Mouse (Mus musculus): ENCODE data around the gene Camkk2.

Gene Camkk2

GRCm38 (mm10) chr5:122736761-122737160, 42.4 kb downstream of the Camkk2 start:
- no peak for DNase-seq (ENCODE audit: low spot score in 2 of 2)

GRCm38 (mm10) chr5:122735853-122736252, 43.4 kb downstream of the Camkk2 start:
- DNase-seq (ENCODE audit: low spot score in 2 of 2) = no peak

GRCm38 (mm10) chr5:122733881-122734280, 45.3 kb downstream of the Camkk2 start:
- no peak for DNase-seq (ENCODE audit: low spot score in 2 of 2)

GRCm38 (mm10) chr5:122731991-122732673, 47.1 kb downstream of the Camkk2 start:
- no peak for DNase-seq (ENCODE audit: low spot score in 2 of 2)

GRCm38 (mm10) chr5:122731321-122731720, 47.9 kb downstream of the Camkk2 start:
- DNase-seq (ENCODE audit: low spot score in 2 of 2) = peak; percentile 34 to 52

- DNase-seq (ENCODE audit: low spot score in 2 of 2) = no peak
These were observed 48.4 kb downstream of the Camkk2 start for GRCm38 (mm10) chr5:122730776-122731175.

- DNase-seq (ENCODE audit: low spot score in 2 of 2) = no peak
These were observed 52.1 kb downstream of the Camkk2 start for GRCm38 (mm10) chr5:122727096-122727495.

GRCm38 (mm10) chr5:122726595-122726994, 52.6 kb downstream of the Camkk2 start:
- no peak for DNase-seq (ENCODE audit: low spot score in 2 of 2)

- peak; percentile 12 to 31 for DNase-seq (ENCODE audit: low spot score in 2 of 2)
These were observed 53.1 kb downstream of the Camkk2 start for GRCm38 (mm10) chr5:122726068-122726467.

- DNase-seq (ENCODE audit: low spot score in 2 of 2) = no peak
These were observed 53.8 kb downstream of the Camkk2 start for GRCm38 (mm10) chr5:122725453-122725852.

- DNase-seq (ENCODE audit: low spot score in 2 of 2) = no peak
These were observed 60.0 kb downstream of the Camkk2 start for GRCm38 (mm10) chr5:122719168-122719567.

GRCm38 (mm10) chr5:122718400-122718799, 60.8 kb downstream of the Camkk2 start:
- no peak for DNase-seq (ENCODE audit: low spot score in 2 of 2)

GRCm38 (mm10) chr5:122716793-122717192, 62.4 kb downstream of the Camkk2 start:
- DNase-seq (ENCODE audit: low spot score in 2 of 2) = no peak

GRCm38 (mm10) chr5:122715723-122716122, 63.5 kb downstream of the Camkk2 start:
- no peak for DNase-seq (ENCODE audit: low spot score in 2 of 2)

- DNase-seq (ENCODE audit: low spot score in 2 of 2) = no peak
These were observed 70.4 kb downstream of the Camkk2 start for GRCm38 (mm10) chr5:122708819-122709218.

GRCm38 (mm10) chr5:122707276-122708181, 71.7 kb downstream of the Camkk2 start, which contains the start of gene P2rx4:
Gene P2rx4, plus strand, starts transcription at chr5:122707544.
- DNase-seq (ENCODE audit: low spot score in 2 of 2) = peak; percentile 61 to 73

- no peak for DNase-seq (ENCODE audit: low spot score in 2 of 2)
These were observed 72.3 kb downstream of the Camkk2 start for GRCm38 (mm10) chr5:122706917-122707275.

GRCm38 (mm10) chr5:122705174-122705573, 74.0 kb downstream of the Camkk2 start:
- no peak for DNase-seq (ENCODE audit: low spot score in 2 of 2)

- no peak for DNase-seq (ENCODE audit: low spot score in 2 of 2)
These were observed 74.6 kb downstream of the Camkk2 start for GRCm38 (mm10) chr5:122704571-122704970.

- DNase-seq (ENCODE audit: low spot score in 2 of 2) = no peak
These were observed 75.6 kb downstream of the Camkk2 start for GRCm38 (mm10) chr5:122703574-122703973.

GRCm38 (mm10) chr5:122702156-122702555, 77.1 kb downstream of the Camkk2 start:
- DNase-seq (ENCODE audit: low spot score in 2 of 2) = no peak

GRCm38 (mm10) chr5:122700837-122701212, 78.4 kb downstream of the Camkk2 start:
- DNase-seq (ENCODE audit: low spot score in 2 of 2) = no peak

All from urinary bladder, adult 18-20 months (tissue).